Mouse (Mus musculus): ENCODE results near the gene Gm11007. TPM values are rescaled to one million over a fixed set of nuclear protein-coding genes. Genes with fewer than 3 reads are reported as not detected.
"Not testable (repeated sequence)": the region's sequence is repeated elsewhere in the genome, so short reads cannot be mapped to it uniquely, and the experiment has no call there.

Gm11007 gene
- polyA plus RNA-seq (2014; fragmentation: Nextera tagmentation; extraction: Ambion mirVana) = not detected in 2 replicates

DNA sequence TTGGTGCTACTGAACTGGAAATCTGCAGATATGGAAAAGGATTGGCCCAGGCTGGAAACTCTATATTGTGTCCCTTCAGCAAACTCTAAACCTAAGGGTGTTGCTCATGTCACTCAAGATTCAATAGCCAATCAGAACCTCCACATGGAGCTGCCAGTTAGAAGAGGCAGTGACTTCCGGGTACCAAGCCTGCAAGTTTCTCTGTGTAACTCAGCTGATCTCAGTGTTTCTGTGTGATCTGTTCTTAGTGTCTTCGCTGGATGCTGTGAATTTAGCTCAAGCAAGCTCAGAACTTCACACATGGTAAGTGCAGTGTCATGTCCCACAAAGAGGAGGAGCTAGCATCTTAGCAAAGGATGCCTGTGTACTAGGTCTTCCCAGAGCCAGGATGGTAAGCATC, at the start of gene Gm11007:
Gene Gm11007 (plus strand): TSS at position 301 of the 400 bp plus-strand sequence.
- no CpG with 5 or more reads among the region's 2 CpGs for WGBS
- not testable (repeated sequence) for H3K27ac ChIP-seq; H3K4me1 ChIP-seq (replicated peaks; ENCODE audit: control insufficient read depth, insufficient read depth, low read length); H3K27me3 ChIP-seq (ENCODE audit: control insufficient read depth, insufficient read depth, low read length); H3K36me3 ChIP-seq (replicated peaks; ENCODE audit: control insufficient read depth, insufficient read depth); H3K4me2 ChIP-seq (replicated peaks); H3K9ac ChIP-seq; H3K4me3 ChIP-seq (replicated peaks; ENCODE audit: low read length); ATAC-seq (ENCODE audit: low FRiP score); H3K9me3 ChIP-seq (ENCODE audit: control insufficient read depth, low read length); DNase-seq (ENCODE audit: low spot score)

Other genes with a start within 250 kb of the Gm11007 start
- gene Gm4724, start 208.2 kb upstream of the Gm11007 start, polyA plus RNA-seq (2014; fragmentation: Nextera tagmentation; extraction: Ambion mirVana) = 14.6 and 20.9 TPM in 2 replicates
- 7.4 and 8.5 TPM in 2 replicates for gene Zfp965, start 174.0 kb upstream of the Gm11007 start, polyA plus RNA-seq (2014; fragmentation: Nextera tagmentation; extraction: Ambion mirVana)
- 4.8 and 11.9 TPM in 2 replicates for gene Zfp969, start 59.7 kb downstream of the Gm11007 start, polyA plus RNA-seq (2014; fragmentation: Nextera tagmentation; extraction: Ambion mirVana)
- not detected in 2 replicates for gene Gm2007, start 97.6 kb downstream of the Gm11007 start, polyA plus RNA-seq (2014; fragmentation: Nextera tagmentation; extraction: Ambion mirVana)
- gene Gm14288, start 157.1 kb downstream of the Gm11007 start, polyA plus RNA-seq (2014; fragmentation: Nextera tagmentation; extraction: Ambion mirVana) = 3.5 and 7.0 TPM in 2 replicates
- gene Gm6710, start 225.2 kb downstream of the Gm11007 start, polyA plus RNA-seq (2014; fragmentation: Nextera tagmentation; extraction: Ambion mirVana) = 30.1 and 32.3 TPM in 2 replicates

Measured in hindbrain, embryonic 14.5 days (tissue).